Mouse (Mus musculus) midbrain, embryonic 12.5 days (tissue): Measurements from ENCODE around the gene Zbtb43. TPM values are rescaled to one million over a fixed set of nuclear protein-coding genes. Genes with fewer than 3 reads are reported as not detected.

Source experiments
- ATAC-seq: fragments of 200-750 bp; cut with Nextera tagmentation; 2 replicates; pipeline ENCODE4 v1.8.0; 2017; ENCODE audit warnings: low read depth, moderate TSS enrichment, moderate library complexity; ENCODE audit not compliant: low FRiP score
- H3K27ac ChIP-seq: fragments of 300-500 bp; sonication (generic); replicated peaks from 2 replicates; pipeline ENCODE4 v1.5.1; 2016; ENCODE audit warnings: mild to moderate bottlenecking
- H3K27me3 ChIP-seq: fragments of 300-500 bp; sonication (generic); 2 replicates; pipeline ENCODE4 v1.6.1; 2016; ENCODE audit warnings: mild to moderate bottlenecking
- H3K36me3 ChIP-seq: fragments of 300-500 bp; sonication (generic); 2 replicates; pipeline ENCODE4 v1.6.1; 2016
- H3K4me1 ChIP-seq: fragments of 300-500 bp; sonication (generic); 2 replicates; pipeline ENCODE4 v1.6.1; 2016
- H3K4me2 ChIP-seq: fragments of 300-500 bp; sonication (generic); replicated peaks from 2 replicates; pipeline ENCODE4 v1.6.1; 2016; ENCODE audit warnings: mild to moderate bottlenecking, moderate library complexity
- H3K4me3 ChIP-seq: fragments of 300-500 bp; sonication (generic); 2 replicates; pipeline ENCODE4 v1.5.1; 2016; ENCODE audit warnings: mild to moderate bottlenecking
- H3K9ac ChIP-seq: fragments of 300-500 bp; sonication (generic); replicated peaks from 2 replicates; pipeline ENCODE4 v1.6.1; 2016; ENCODE audit warnings: mild to moderate bottlenecking, moderate library complexity
- H3K9me3 ChIP-seq: fragments of 300-500 bp; sonication (generic); 2 replicates; pipeline ENCODE4 v1.6.1; 2016; ENCODE audit warnings: mild to moderate bottlenecking
- WGBS: fragments of 180-500 bp; shearing (Covaris S2); methylation state at CpG from one replicate; pipeline ENCODE4 v1.1.7; 2016; 5-methylcytosine and 5-hydroxymethylcytosine counted together
- polyA plus RNA-seq: library from polyadenylated mRNA; unstranded; fragments of >200 nt; fragmentation: Nextera tagmentation; extraction: Ambion mirVana; gene quantifications from 2 replicates; pipeline ENCODE4 v1.2.1, GENCODE M21; 2016

Zbtb43 gene
- 29.2 and 30.7 TPM in 2 replicates for polyA plus RNA-seq

- Histone ChIP-seq H3K9ac (peak within 1 kb of the TSS; percentile 94), H3K36me3 (peaks cover 6% of the 10 kb centered on the region; the same call in 1 of the 2 replicates), H3K4me2 (peak within 1 kb of the TSS; percentile 89), H3K27ac (peak within 1 kb of the TSS; percentile 58; the same call in 1 of the 2 replicates), H3K4me3 (peak within 1 kb of the TSS; percentile 95), H3K27me3 (peaks cover 15% of the 10 kb centered on the region), H3K4me1 (peaks cover 30% of the 10 kb centered on the region), H3K9me3 (no peaks in the 10 kb centered on the region)
- peak; percentile 95 for ATAC-seq
- WGBS = 5% methylated on average over 36 of the region's 36 CpGs
These were observed at the start of gene Zbtb43 for GRCm38 (mm10) chr2:33468466-33469097. TSS of gene Zbtb43 (minus strand) at chr2:33468559.

GRCm38 (mm10) chr2:33515856-33516255 lies 47.5 kb upstream of the Zbtb43 start:
- Histone ChIP-seq H3K9ac (no peak overlapping the region), H3K4me1 (no peaks in the 10 kb centered on the region), H3K36me3 (no peaks in the 10 kb centered on the region), H3K9me3 (no peaks in the 10 kb centered on the region), H3K4me2 (no peak overlapping the region), H3K27ac (no peak overlapping the region), H3K4me3 (no peak overlapping the region), H3K27me3 (peaks cover 4% of the 10 kb centered on the region; the same call in 1 of the 2 replicates)
- no peak for ATAC-seq
- WGBS = 75% methylated on average over 19 of the region's 19 CpGs

- Histone ChIP-seq H3K4me1 (no peaks in the 10 kb centered on the region), H3K27me3 (peaks cover 4% of the 10 kb centered on the region; the same call in 1 of the 2 replicates), H3K9ac (no peak overlapping the region), H3K4me2 (no peak overlapping the region), H3K27ac (no peak overlapping the region), H3K9me3 (no peaks in the 10 kb centered on the region), H3K4me3 (no peak overlapping the region), H3K36me3 (no peaks in the 10 kb centered on the region)
- no peak for ATAC-seq
- WGBS = 83% methylated on average over 8 of the region's 8 CpGs
These were observed 47.1 kb upstream of the Zbtb43 start for GRCm38 (mm10) chr2:33515431-33515830.

GRCm38 (mm10) chr2:33510791-33511190 lies 42.4 kb upstream of the Zbtb43 start:
- H3K36me3 ChIP-seq = no peaks in the 10 kb centered on the region
- 96% methylated on average over 1 of the region's 1 CpGs for WGBS
- no peak overlapping the region for H3K4me2 ChIP-seq
- H3K27ac ChIP-seq = no peak overlapping the region
- H3K4me3 ChIP-seq = no peak overlapping the region
- H3K9ac ChIP-seq = no peak overlapping the region
- H3K4me1 ChIP-seq = no peaks in the 10 kb centered on the region
- ATAC-seq = no peak
- no peaks in the 10 kb centered on the region for H3K27me3 ChIP-seq
- no peaks in the 10 kb centered on the region for H3K9me3 ChIP-seq

- Histone ChIP-seq H3K27ac (no peak overlapping the region), H3K4me3 (no peak overlapping the region), H3K4me2 (no peak overlapping the region), H3K36me3 (no peaks in the 10 kb centered on the region), H3K27me3 (peaks cover 4% of the 10 kb centered on the region; the same call in 1 of the 2 replicates), H3K9me3 (0 out of 2 replicates have a peak, but pooled peaks cover 6% of the 10 kb centered on the region), H3K4me1 (no peaks in the 10 kb centered on the region), H3K9ac (no peak overlapping the region)
- WGBS = 70% methylated on average over 2 of the region's 2 CpGs
- no peak for ATAC-seq
These were observed 34.2 kb upstream of the Zbtb43 start for GRCm38 (mm10) chr2:33502602-33503001.

- WGBS = 82% methylated on average over 4 of the region's 4 CpGs
- Histone ChIP-seq H3K27me3 (no peaks in the 10 kb centered on the region), H3K9ac (no peak overlapping the region), H3K36me3 (no peaks in the 10 kb centered on the region), H3K9me3 (0 out of 2 replicates have a peak, but pooled peaks cover 6% of the 10 kb centered on the region), H3K27ac (no peak overlapping the region), H3K4me3 (no peak overlapping the region), H3K4me1 (no peaks in the 10 kb centered on the region), H3K4me2 (no peak overlapping the region)
- no peak for ATAC-seq
These were observed 29.9 kb upstream of the Zbtb43 start for GRCm38 (mm10) chr2:33498280-33498679.

- H3K27ac ChIP-seq = no peak overlapping the region
- H3K27me3 ChIP-seq = 0 out of 2 replicates have a peak, but pooled peaks cover 3% of the 10 kb centered on the region
- WGBS = 54% methylated on average over 3 of the region's 3 CpGs
- H3K4me2 ChIP-seq = no peak overlapping the region
- 0 out of 2 replicates have a peak, but pooled peaks cover 6% of the 10 kb centered on the region for H3K9me3 ChIP-seq
- H3K4me3 ChIP-seq = no peak overlapping the region
- H3K36me3 ChIP-seq = no peaks in the 10 kb centered on the region
- ATAC-seq = no peak
- no peaks in the 10 kb centered on the region for H3K4me1 ChIP-seq
- no peak overlapping the region for H3K9ac ChIP-seq
These were observed 27.3 kb upstream of the Zbtb43 start for GRCm38 (mm10) chr2:33495654-33496053.

GRCm38 (mm10) chr2:33492041-33492440 lies 23.7 kb upstream of the Zbtb43 start:
- Histone ChIP-seq H3K9ac (no peak overlapping the region), H3K9me3 (no peaks in the 10 kb centered on the region), H3K27ac (no peak overlapping the region), H3K36me3 (no peaks in the 10 kb centered on the region), H3K4me1 (no peaks in the 10 kb centered on the region), H3K27me3 (peaks cover 28% of the 10 kb centered on the region), H3K4me3 (no peak overlapping the region), H3K4me2 (no peak overlapping the region)
- 96% methylated on average over 3 of the region's 3 CpGs for WGBS
- no peak for ATAC-seq

- Histone ChIP-seq H3K27me3 (peaks cover 40% of the 10 kb centered on the region), H3K27ac (no peak overlapping the region), H3K9ac (no peak overlapping the region), H3K4me1 (no peaks in the 10 kb centered on the region), H3K4me2 (no peak overlapping the region), H3K4me3 (no peak overlapping the region), H3K36me3 (no peaks in the 10 kb centered on the region), H3K9me3 (no peaks in the 10 kb centered on the region)
- ATAC-seq = no peak
- 50% methylated on average over 10 of the region's 10 CpGs for WGBS
These were observed 21.2 kb upstream of the Zbtb43 start for GRCm38 (mm10) chr2:33489565-33489964.

- 74% methylated on average over 8 of the region's 8 CpGs for WGBS
- no peaks in the 10 kb centered on the region for H3K9me3 ChIP-seq
- no peak overlapping the region for H3K4me3 ChIP-seq
- 0 out of 2 replicates have a peak, but pooled peaks cover 3% of the 10 kb centered on the region for H3K4me1 ChIP-seq
- H3K4me2 ChIP-seq = no peak overlapping the region
- no peak for ATAC-seq
- no peak overlapping the region; the same call in 1 of the 2 replicates for H3K27ac ChIP-seq
- no peak overlapping the region for H3K9ac ChIP-seq
- H3K27me3 ChIP-seq = peaks cover 40% of the 10 kb centered on the region
- no peaks in the 10 kb centered on the region for H3K36me3 ChIP-seq
These were observed 19.0 kb upstream of the Zbtb43 start for GRCm38 (mm10) chr2:33487332-33487731.

GRCm38 (mm10) chr2:33486866-33487265 lies 18.5 kb upstream of the Zbtb43 start:
- H3K36me3 ChIP-seq = no peaks in the 10 kb centered on the region
- H3K4me1 ChIP-seq = 0 out of 2 replicates have a peak, but pooled peaks cover 3% of the 10 kb centered on the region
- H3K27ac ChIP-seq = no peak overlapping the region
- H3K4me3 ChIP-seq = no peak overlapping the region
- H3K9ac ChIP-seq = no peak overlapping the region
- no peak for ATAC-seq
- no peak overlapping the region for H3K4me2 ChIP-seq
- 7% methylated on average over 9 of the region's 9 CpGs for WGBS
- H3K27me3 ChIP-seq = peaks cover 40% of the 10 kb centered on the region
- H3K9me3 ChIP-seq = no peaks in the 10 kb centered on the region

GRCm38 (mm10) chr2:33477961-33478755 lies 9.8 kb upstream of the Zbtb43 start:
- Histone ChIP-seq H3K4me1 (0 out of 2 replicates have a peak, but pooled peaks cover 6% of the 10 kb centered on the region), H3K27me3 (no peaks in the 10 kb centered on the region), H3K9me3 (no peaks in the 10 kb centered on the region), H3K4me2 (no peak overlapping the region), H3K4me3 (no peak overlapping the region), H3K36me3 (no peaks in the 10 kb centered on the region), H3K27ac (no peak overlapping the region), H3K9ac (no peak overlapping the region)
- no peak for ATAC-seq
- whole genome bisulfite sequencing = 91% methylated on average over 10 of the region's 10 CpGs
